Mouse (Mus musculus) ES-E14 (cell line): ENCODE data around the gene Cbfa2t2. TPM values are rescaled to one million over a fixed set of nuclear protein-coding genes. Genes with fewer than 3 reads are reported as not detected.

Experiments used
- DNase-seq: peaks from one replicate; pipeline ENCODE4 v3.0.0-alpha.2; 2013; ENCODE audit warnings: low read depth, low spot score
- H3K27ac ChIP-seq: 2 replicates; pipeline ENCODE4 v1.5.1; 2012; ENCODE audit warnings: low read depth, mild to moderate bottlenecking, low read length, moderate library complexity, mixed read lengths; ENCODE audit not compliant: poor library complexity, insufficient read depth, severe bottlenecking
- H3K36me3 ChIP-seq: 2 replicates; pipeline ENCODE4 v1.6.1; 2012; ENCODE audit warnings: mild to moderate bottlenecking, low read length, moderate library complexity, mixed read lengths; ENCODE audit not compliant: control insufficient read depth, poor library complexity, insufficient read depth, severe bottlenecking
- H3K4me1 ChIP-seq, 2 experiments: fragments of 150-350 bp in 1 of 2; sonication (generic) in 1 of 2; 2 replicates each; pipeline ENCODE4 v1.6.1; 2012; ENCODE audit warnings: low read length in 2 of 2, mild to moderate bottlenecking in 1 of 2, mixed read lengths in 1 of 2; ENCODE audit not compliant: control insufficient read depth in 2 of 2, insufficient read depth in 2 of 2, poor library complexity in 1 of 2
- H3K4me3 ChIP-seq, 2 experiments: fragments of 150-350 bp in 1 of 2; sonication (generic) in 1 of 2; 2 replicates each; pipeline ENCODE4 v1.5.1; 2012; ENCODE audit warnings: low read length in 2 of 2, low read depth in 1 of 2, mild to moderate bottlenecking in 1 of 2, mixed read lengths in 1 of 2; ENCODE audit not compliant: insufficient read depth in 1 of 2, poor library complexity in 1 of 2, severe bottlenecking in 1 of 2
- H3K9ac ChIP-seq: 2 replicates; pipeline ENCODE4 v1.6.1; 2012; ENCODE audit warnings: low read depth, mild to moderate bottlenecking, low read length, mixed read lengths; ENCODE audit not compliant: poor library complexity, insufficient read depth, severe bottlenecking
- H3K9me3 ChIP-seq: fragments of 150-350 bp; sonication (generic); 2 replicates; pipeline ENCODE4 v1.6.1; 2012; ENCODE audit warnings: low read depth, mild to moderate bottlenecking, low read length; ENCODE audit not compliant: control insufficient read depth, insufficient read depth
- CHD2 ChIP-seq: IDR thresholded peaks from 2 replicates; pipeline ENCODE4 v1.6.1; 2014; ENCODE audit warnings: mild to moderate bottlenecking, low read depth, low read length, inconsistent platforms
- HCFC1 ChIP-seq: IDR thresholded peaks from 2 replicates; pipeline ENCODE4 v1.6.1; 2012; ENCODE audit warnings: low read length, inconsistent platforms, borderline replicate concordance; ENCODE audit not compliant: insufficient read depth
- MAFK ChIP-seq: IDR thresholded peaks from 2 replicates; pipeline ENCODE4 v1.6.1; 2014; ENCODE audit warnings: mild to moderate bottlenecking, low read depth, low read length, inconsistent platforms; ENCODE audit not compliant: insufficient read depth
- ZC3H11A ChIP-seq: IDR thresholded peaks from 2 replicates; pipeline ENCODE4 v1.6.1; 2012; ENCODE audit warnings: low read depth, mild to moderate bottlenecking, inconsistent platforms, low read length, borderline replicate concordance
- ZNF384 ChIP-seq: IDR thresholded peaks from 2 replicates; pipeline ENCODE4 v1.6.1; 2012; ENCODE audit warnings: low read depth, low read length, inconsistent platforms
- in situ Hi-C, 2 experiments: fragments of 600-800 bp; cut with MboI; formaldehyde crosslinking; loops; one replicate each; pipeline ENCODE4 v1.15.1; 2025; ENCODE audit warnings: low sequenced_read_pairs in 2 of 2, inconsistent platforms in 1 of 2; ENCODE audit not compliant: unreplicated experiment in 2 of 2
- total RNA-seq: library from RNA; depleted of rRNA; stranded (reverse); fragments of 300-350 nt; gene quantifications from 2 replicates; pipeline ENCODE4 v1.2.3, GENCODE M21; 2012

Gene Cbfa2t2
- total RNA-seq, 1 experiment: 37.6 TPM

DNA sequence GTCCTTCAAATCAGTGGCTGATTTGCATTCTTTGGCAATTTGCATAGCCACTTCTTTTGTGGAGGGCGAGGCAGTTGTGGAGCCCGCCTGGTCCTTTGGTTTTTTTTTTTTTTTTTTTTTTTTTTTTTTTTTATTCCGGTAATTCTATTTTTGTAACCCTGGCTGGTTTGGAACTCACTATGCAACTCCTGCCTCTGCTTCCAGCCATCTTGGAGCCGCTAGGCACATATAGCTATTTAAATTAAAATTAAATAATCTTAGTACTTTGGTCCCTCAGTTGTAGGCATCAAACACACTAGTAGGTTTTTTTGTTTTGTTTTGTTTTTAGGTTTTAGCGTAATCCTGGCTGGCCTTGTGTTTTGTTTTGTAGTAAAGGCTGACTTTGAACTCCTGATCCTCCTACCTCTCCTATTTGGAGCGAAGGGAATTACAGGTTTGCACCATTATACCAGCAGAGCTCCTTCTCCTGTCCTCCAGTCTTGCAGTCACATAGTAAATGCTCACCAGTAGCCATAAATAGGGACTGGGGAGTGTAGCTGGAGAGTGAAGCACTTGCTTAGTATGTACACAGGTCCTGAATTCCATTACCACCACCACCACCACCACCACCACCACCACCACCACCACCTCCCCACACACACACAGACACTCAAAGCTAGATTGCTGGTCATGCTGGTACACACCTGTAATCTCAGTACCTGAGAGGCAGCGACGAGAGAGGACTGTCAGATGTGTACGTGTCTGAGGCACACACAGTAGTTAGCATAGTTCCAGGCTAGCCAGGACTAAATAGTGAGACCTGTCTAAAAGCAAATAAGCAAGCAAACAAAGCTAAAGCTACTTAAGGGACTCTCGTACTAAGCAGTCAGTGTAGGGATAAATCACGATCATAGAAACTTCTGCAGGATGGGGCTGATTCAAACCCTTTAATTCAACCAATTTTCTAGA is 9.1 kb upstream of the Cbfa2t2 start:
- H3K9me3 ChIP-seq: no peaks in the 10 kb centered on the region
- peak overlapping the region; percentile 100 for H3K27ac ChIP-seq
- DNase-seq: no peak
- peak; percentile 99 for TF ChIP-seq ZNF384
- TF ChIP-seq CHD2: peak; percentile 44; the same call in 1 of the 2 replicates
- no peak for TF ChIP-seq MAFK
- peaks cover 15 to 25% of the 10 kb centered on the region in 2 experiments for H3K4me1 ChIP-seq
- no peaks in the 10 kb centered on the region for H3K36me3 ChIP-seq
- peak overlapping the region; percentile 43 to 66 for H3K4me3 ChIP-seq
- in situ Hi-C loops: no loop called here
- peak overlapping the region; percentile 78 for H3K9ac ChIP-seq

- peaks cover 16 to 19% of the 10 kb centered on the region in 2 experiments for H3K4me1 ChIP-seq
- DNase-seq: peak; percentile 88
- H3K36me3 ChIP-seq: no peaks in the 10 kb centered on the region
- H3K9ac ChIP-seq: peak overlapping the region; percentile 78
- TF ChIP-seq CHD2 (peak; percentile 8; the same call in 1 of the 2 replicates), ZNF384 (peak; percentile 63; the same call in 1 of the 2 replicates), ZC3H11A (no peak)
- no peaks in the 10 kb centered on the region for H3K9me3 ChIP-seq
- in situ Hi-C loops: no loop called here
- H3K4me3 ChIP-seq: peak overlapping the region; percentile 43 to 66
- peak overlapping the region; percentile 100 for H3K27ac ChIP-seq
Measured at GRCm38 (mm10) chr2:154427853-154428360, 8.4 kb upstream of the Cbfa2t2 start.

- H3K9me3 ChIP-seq: no peaks in the 10 kb centered on the region
Measured at GRCm38 (mm10) chr2:154430566-154430965, 5.7 kb upstream of the Cbfa2t2 start.

GRCm38 (mm10) chr2:154432696-154433095 is 3.6 kb upstream of the Cbfa2t2 start:
- Histone ChIP-seq H3K27ac (no peak overlapping the region), H3K9ac (no peak overlapping the region), H3K36me3 (no peaks in the 10 kb centered on the region), H3K9me3 (no peaks in the 10 kb centered on the region), H3K4me3 (no peak overlapping the region), H3K4me1 (peaks cover 11 to 12% of the 10 kb centered on the region in 2 experiments)
- in situ Hi-C loops: no loop called here
- no peak for DNase-seq
- TF ChIP-seq MAFK (no peak), HCFC1 (no peak), ZC3H11A (no peak), ZNF384 (no peak), CHD2 (no peak)

More at GRCm38 (mm10) chr2:154430566-154430965, 5.7 kb upstream of the Cbfa2t2 start:
- Histone ChIP-seq H3K4me1 (peaks cover 14 to 18% of the 10 kb centered on the region in 2 experiments), H3K4me3 (no peak overlapping the region), H3K9ac (no peak overlapping the region), H3K27ac (no peak overlapping the region; the same call in 1 of the 2 replicates), H3K36me3 (no peaks in the 10 kb centered on the region)
- DNase-seq: no peak
- in situ Hi-C loops: no loop called here
- TF ChIP-seq ZC3H11A (no peak), CHD2 (no peak), MAFK (no peak), ZNF384 (no peak), HCFC1 (no peak)
